7 mouse cellular contexts compared by ENCODE assay signal in the genomic region with DNA sequence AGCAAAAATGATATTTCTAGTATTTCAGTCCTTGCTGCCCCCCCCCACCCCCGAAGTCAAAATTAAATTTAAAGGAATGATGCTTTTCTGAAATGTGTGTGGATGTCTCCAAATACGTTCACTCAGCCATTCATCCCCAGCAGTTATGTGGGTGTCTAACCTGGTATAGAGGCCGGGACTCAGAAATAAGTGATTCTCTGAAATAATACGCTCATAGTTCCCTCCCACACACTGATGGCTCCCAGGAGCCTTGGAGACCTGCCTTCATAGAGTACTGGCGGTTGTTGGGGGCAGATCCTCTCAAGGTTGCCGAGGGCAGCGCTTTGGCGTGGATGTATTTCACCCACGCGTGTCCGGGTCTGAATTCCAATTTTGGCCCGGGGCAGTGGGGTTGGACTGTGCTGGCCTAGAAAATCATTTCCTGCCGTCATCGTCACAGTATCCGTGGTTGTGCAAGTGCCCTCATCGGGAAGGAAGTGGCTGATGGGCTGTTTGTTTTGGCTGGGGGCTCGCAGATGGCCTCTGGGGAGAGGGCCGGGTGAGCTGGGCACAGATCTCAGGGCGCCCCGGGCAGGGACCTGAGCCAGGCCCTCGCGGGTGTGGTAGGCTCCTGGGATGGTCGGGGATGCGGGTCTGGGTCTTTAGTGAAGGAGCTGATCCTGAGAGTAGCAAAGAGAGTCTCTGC. TPM values are rescaled to one million over a fixed set of nuclear protein-coding genes. Genes with fewer than 3 reads are reported as not detected.
DNase-seq lines count a peak whose midpoint lies in the region; ATAC-seq and TF ChIP-seq lines count a peak whose summit lies in the region.

No protein-coding gene starts in this region.

- H3K27ac ChIP-seq in stomach, embryonic 14.5 days (ENCODE audit: low read length): 0 out of 2 replicates have a peak overlapping the region, but pooled peaks have one; percentile 44
- H3K27ac ChIP-seq in stomach, postnatal 0 days (replicated peaks): no peak overlapping the region; the same call in 1 of the 2 replicates
- H3K27ac ChIP-seq in lung, postnatal 0 days (ENCODE audit: low read length): peak overlapping the region; percentile 80
- H3K27ac ChIP-seq in intestine, embryonic 16.5 days (ENCODE audit: low read length): no peak overlapping the region

- H3K27me3 ChIP-seq in stomach, embryonic 14.5 days (ENCODE audit: control insufficient read depth, insufficient read depth, low read length): no peaks in the 10 kb centered on the region
- H3K27me3 ChIP-seq in stomach, postnatal 0 days (ENCODE audit: control insufficient read depth, insufficient read depth, low read length): no peaks in the 10 kb centered on the region
- H3K27me3 ChIP-seq in lung, postnatal 0 days (replicated peaks; ENCODE audit: insufficient read depth, low read length): no peaks in the 10 kb centered on the region
- no peaks in the 10 kb centered on the region for H3K27me3 ChIP-seq in intestine, embryonic 16.5 days (replicated peaks; ENCODE audit: control insufficient read depth, insufficient read depth, low read length)

- no peak for TF ChIP-seq EP300 in stomach, postnatal 0 days (optimal IDR thresholded peaks at IDR 0.05)
- peak; percentile 38; the same call in 1 of the 2 replicates for TF ChIP-seq EP300 in lung, postnatal 0 days (IDR thresholded peaks at IDR 0.05)

- H3K9ac ChIP-seq in stomach, embryonic 14.5 days (replicated peaks; ENCODE audit: low read depth, low read length): no peak overlapping the region
- H3K9ac ChIP-seq in stomach, postnatal 0 days (ENCODE audit: low read length): no peak overlapping the region
- no peak overlapping the region for H3K9ac ChIP-seq in lung, postnatal 0 days (replicated peaks; ENCODE audit: low read depth)
- H3K9ac ChIP-seq in intestine, embryonic 16.5 days (ENCODE audit: low read depth, low read length): no peak overlapping the region

- no peaks in the 10 kb centered on the region for H3K36me3 ChIP-seq in stomach, embryonic 14.5 days (ENCODE audit: control insufficient read depth, insufficient read depth, low read length)
- no peaks in the 10 kb centered on the region for H3K36me3 ChIP-seq in stomach, postnatal 0 days (ENCODE audit: control insufficient read depth, insufficient read depth, low read length)
- H3K36me3 ChIP-seq in lung, postnatal 0 days (ENCODE audit: insufficient read depth, low read length): no peaks in the 10 kb centered on the region
- H3K36me3 ChIP-seq in intestine, embryonic 16.5 days (ENCODE audit: control insufficient read depth, insufficient read depth, low read length): no peaks in the 10 kb centered on the region

- no peaks in the 10 kb centered on the region for H3K9me3 ChIP-seq in stomach, embryonic 14.5 days (ENCODE audit: control insufficient read depth, low read depth, low read length)
- no peaks in the 10 kb centered on the region for H3K9me3 ChIP-seq in stomach, postnatal 0 days (ENCODE audit: control insufficient read depth, low read length)
- H3K9me3 ChIP-seq in lung, postnatal 0 days (ENCODE audit: low read length): no peaks in the 10 kb centered on the region
- H3K9me3 ChIP-seq in intestine, embryonic 16.5 days (ENCODE audit: control insufficient read depth, low read length): no peaks in the 10 kb centered on the region

- peaks cover 17% of the 10 kb centered on the region for H3K4me1 ChIP-seq in stomach, embryonic 14.5 days (ENCODE audit: control insufficient read depth, insufficient read depth, low read length)
- no peaks in the 10 kb centered on the region for H3K4me1 ChIP-seq in stomach, postnatal 0 days (replicated peaks; ENCODE audit: control insufficient read depth, insufficient read depth)
- peaks cover 39% of the 10 kb centered on the region for H3K4me1 ChIP-seq in lung, postnatal 0 days (ENCODE audit: insufficient read depth, low read depth, low read length)
- peaks cover 20% of the 10 kb centered on the region for H3K4me1 ChIP-seq in intestine, embryonic 16.5 days (ENCODE audit: control insufficient read depth, insufficient read depth, low read length)

- H3K4me2 ChIP-seq in stomach, embryonic 14.5 days (replicated peaks; ENCODE audit: low read depth, low read length): no peak overlapping the region
- H3K4me2 ChIP-seq in stomach, postnatal 0 days (replicated peaks; ENCODE audit: low read depth): no peak overlapping the region
- H3K4me2 ChIP-seq in lung, postnatal 0 days (replicated peaks; ENCODE audit: low read depth, low read length): peak overlapping the region; percentile 37
- H3K4me2 ChIP-seq in intestine, embryonic 16.5 days (ENCODE audit: low read depth, low read length): no peak overlapping the region

- TF ChIP-seq CTCF in stomach, postnatal 0 days (IDR thresholded peaks at IDR 0.05; ENCODE audit: low read depth): no peak
- TF ChIP-seq CTCF in lung, postnatal 0 days (IDR thresholded peaks at IDR 0.05): no peak

- ATAC-seq in stomach, embryonic 14.5 days (ENCODE audit: insufficient number of reproducible peaks, insufficient read depth, low FRiP score, low read depth): no peak
- ATAC-seq in stomach, postnatal 0 days (ENCODE audit: low FRiP score, low TSS enrichment): no peak; the same call in 1 of the 2 replicates
- ATAC-seq in lung, postnatal 0 days: peak; percentile 43
- no peak for ATAC-seq in intestine, embryonic 16.5 days

- no peak for DNase-seq in stomach, postnatal 0 days (ENCODE audit: low spot score)
- peak; percentile 40 for DNase-seq in gastrocnemius, postnatal 10 days
- peak; percentile 53 to 59 for DNase-seq in kidney, adult 8-10 months
- peak; percentile 84 for DNase-seq in lung, postnatal 0 days (ENCODE audit: low spot score)
- no peak for DNase-seq in c-Kit-positive CD71-positive TER-119-positive erythroid progenitor cells, embryonic 14.5 days (ENCODE audit: low spot score)

- no peak overlapping the region for H3K4me3 ChIP-seq in stomach, embryonic 14.5 days (ENCODE audit: low read depth, low read length)
- no peak overlapping the region for H3K4me3 ChIP-seq in stomach, postnatal 0 days (ENCODE audit: low read depth, low read length)
- H3K4me3 ChIP-seq in lung, postnatal 0 days (ENCODE audit: low read depth, low read length): no peak overlapping the region
- no peak overlapping the region for H3K4me3 ChIP-seq in intestine, embryonic 16.5 days (ENCODE audit: low read length)

- 66% methylated on average over 24 of the region's 24 CpGs for WGBS in stomach, embryonic 14.5 days
- 72% methylated on average over 24 of the region's 24 CpGs for WGBS in stomach, postnatal 0 days
- WGBS in lung, postnatal 0 days: 19% methylated on average over 24 of the region's 24 CpGs
- WGBS in intestine, embryonic 16.5 days: 74% methylated on average over 24 of the region's 24 CpGs

RNA-seq across cellular contexts. Expression of a gene that starts 19.0 kb away (rescaled TPM):
- polyA plus RNA-seq in stomach, embryonic 14.5 days (2014; fragmentation: Nextera tagmentation; extraction: Ambion mirVana): 10.4 and 12.3 TPM in 2 replicates
- polyA plus RNA-seq in stomach, postnatal 0 days (2015; fragmentation: Nextera tagmentation; extraction: Ambion mirVana): 2.9 and 3.7 TPM in 2 replicates
- total RNA-seq in gastrocnemius, postnatal 10 days (2021): 10 to 100 TPM; 42.2 to 70.8 TPM
- 20.0 and 22.6 TPM in 2 replicates for polyA plus RNA-seq in lung, postnatal 0 days (2015; fragmentation: Nextera tagmentation; extraction: Ambion mirVana)
- 6.8 and 6.9 TPM in 2 replicates for polyA plus RNA-seq in intestine, embryonic 16.5 days (2015; fragmentation: Nextera tagmentation; extraction: Ambion mirVana)

Comparison
In these comparisons a context has a peak if more than half of its experiments do, and no peak if none do; other contexts are left out.
1. H3K27ac ChIP-seq: peak in stomach, embryonic 14.5 days (single experiment) and lung, postnatal 0 days (single experiment); none in stomach, postnatal 0 days (single experiment) and intestine, embryonic 16.5 days (single experiment).
2. DNase-seq: peak in gastrocnemius, postnatal 10 days (single experiment), kidney, adult 8-10 months (2 of 2) and lung, postnatal 0 days (single experiment); none in stomach, postnatal 0 days (single experiment) and c-Kit-positive CD71-positive TER-119-positive erythroid progenitor cells, embryonic 14.5 days (single experiment).